Mouse (Mus musculus): Measurements from ENCODE around the gene Tex2. TPM values are rescaled to one million over a fixed set of nuclear protein-coding genes. Genes with fewer than 3 reads are reported as not detected.
"Not testable (repeated sequence)": the region's sequence is repeated elsewhere in the genome, so short reads cannot be mapped to it uniquely, and the experiment has no call there.

Tex2 gene
- total RNA-seq (2021): 100 to 1,000 TPM; 116 to 117 TPM

GRCm38 (mm10) chr11:106612961-106613637 lies at the start of gene Tex2:
Tex2 (minus strand) TSS chr11:106613423.
- peak; percentile 96 to 98 for DNase-seq (ENCODE audit: low spot score in 2 of 2)
- intact Hi-C loops (cut with DNase I): loop anchor here (2.0 kb wide), 2 partner anchors 48 to 110 kb away; no protein-coding TSS in a partner anchor

- intact Hi-C loops (cut with DNase I): no loop called here
- no peak for DNase-seq (ENCODE audit: low spot score in 2 of 2)
Observed at GRCm38 (mm10) chr11:106662634-106663407, 49.6 kb upstream of the Tex2 start.

GRCm38 (mm10) chr11:106660453-106661081 lies 47.3 kb upstream of the Tex2 start:
- no peak for DNase-seq (ENCODE audit: low spot score in 2 of 2)
- intact Hi-C loops (cut with DNase I): loop anchor here (2.0 kb wide), 1 partner anchor 14 kb away; no protein-coding TSS in a partner anchor

GRCm38 (mm10) chr11:106659598-106660295 lies 46.5 kb upstream of the Tex2 start:
- intact Hi-C loops (cut with DNase I): loop anchor here (2.0 kb wide), 1 partner anchor 15 kb away; no protein-coding TSS in a partner anchor
- no peak for DNase-seq (ENCODE audit: low spot score in 2 of 2)

DNA sequence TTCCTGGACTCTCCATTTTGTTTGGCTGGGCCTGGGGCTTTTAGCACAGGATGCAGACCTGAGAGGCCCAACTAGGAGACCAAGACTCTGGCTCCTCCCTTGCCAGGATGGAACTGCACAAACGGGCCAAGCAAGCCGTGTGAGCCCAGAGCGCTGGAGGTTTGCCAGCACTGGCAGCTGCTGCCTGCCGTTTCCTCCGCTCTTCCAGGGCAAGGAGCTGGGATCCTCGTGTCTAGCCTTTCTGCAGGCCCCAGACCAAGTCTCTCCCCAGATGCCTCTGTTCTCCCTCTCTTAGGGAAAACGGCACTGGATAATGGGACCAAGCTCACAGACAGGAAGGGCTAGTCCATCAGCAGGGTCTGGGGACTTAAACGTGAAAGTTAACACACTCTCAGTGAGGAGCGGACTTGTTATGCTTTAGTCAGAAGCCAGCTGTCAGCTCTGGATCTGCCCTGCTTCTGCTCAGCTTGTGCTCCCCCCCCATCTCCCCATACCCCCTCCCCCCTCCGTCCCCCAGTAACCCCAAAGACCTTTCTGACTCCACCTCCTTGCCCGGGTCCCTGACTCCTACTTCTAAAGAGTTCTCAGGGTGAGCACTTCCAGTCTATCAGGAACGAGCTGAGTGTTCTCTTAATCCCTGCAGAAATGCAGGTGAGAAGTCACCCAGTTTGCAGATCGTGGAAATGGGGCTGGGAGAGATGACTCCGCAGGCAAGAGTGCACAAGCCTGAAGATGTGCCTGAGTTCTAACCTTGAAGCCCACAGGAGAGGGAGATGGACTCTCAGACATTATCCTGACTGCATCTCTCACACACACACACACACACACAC lies 45.0 kb upstream of the Tex2 start:
- peak; percentile 78 to 80 for DNase-seq (ENCODE audit: low spot score in 2 of 2)
- intact Hi-C loops (cut with DNase I): no loop called here

GRCm38 (mm10) chr11:106656896-106657498 lies 43.8 kb upstream of the Tex2 start:
- intact Hi-C loops (cut with DNase I); DNase-seq (ENCODE audit: low spot score in 2 of 2): not testable (repeated sequence)

GRCm38 (mm10) chr11:106648347-106648746 lies 35.1 kb upstream of the Tex2 start:
- intact Hi-C loops (cut with DNase I): loop anchor here (1.0 kb wide), 1 partner anchor 94 kb away; no protein-coding TSS in a partner anchor
- DNase-seq (ENCODE audit: low spot score in 2 of 2): peak; percentile 64 to 74

DNA sequence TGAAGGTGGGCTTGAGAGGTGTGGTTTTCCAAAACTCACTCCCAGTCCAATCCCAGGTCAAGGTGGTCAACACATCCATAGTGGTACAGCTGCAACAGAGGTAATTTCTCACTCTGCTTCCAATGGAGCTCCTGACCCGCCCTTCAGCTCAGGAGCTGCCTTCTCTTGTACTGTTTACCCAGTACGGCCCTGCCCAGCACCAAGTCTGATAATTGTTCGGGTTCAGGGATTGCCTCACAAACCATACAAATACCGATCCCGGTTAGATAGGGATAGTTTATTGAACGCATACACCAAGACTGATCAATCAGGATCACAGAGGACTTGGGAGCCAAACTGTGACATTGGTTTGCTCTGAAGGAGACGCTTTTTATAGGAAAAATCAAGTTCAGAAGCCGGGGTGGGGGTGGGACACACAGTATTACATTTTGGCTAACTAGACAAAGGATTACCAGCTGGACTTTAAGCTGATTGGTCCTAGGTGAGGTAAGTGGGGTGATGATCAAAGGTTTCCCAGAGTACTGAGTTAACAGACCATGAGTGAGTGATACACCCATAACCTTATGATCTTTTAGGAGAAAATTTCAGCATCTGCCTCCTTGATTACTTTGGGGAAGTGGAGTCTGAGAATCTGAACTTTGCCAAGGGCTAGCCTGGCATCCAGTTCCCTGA lies 29.9 kb upstream of the Tex2 start:
- DNase-seq (ENCODE audit: low spot score in 2 of 2): no peak
- intact Hi-C loops (cut with DNase I): no loop called here

GRCm38 (mm10) chr11:106641580-106641979 lies 28.4 kb upstream of the Tex2 start:
- no peak for DNase-seq (ENCODE audit: low spot score in 2 of 2)

GRCm38 (mm10) chr11:106640059-106640458 lies 26.8 kb upstream of the Tex2 start:
- no peak for DNase-seq (ENCODE audit: low spot score in 2 of 2)
- intact Hi-C loops (cut with DNase I): no loop called here

More at GRCm38 (mm10) chr11:106641580-106641979, 28.4 kb upstream of the Tex2 start:
- intact Hi-C loops (cut with DNase I): no loop called here

GRCm38 (mm10) chr11:106639356-106639692 lies 26.1 kb upstream of the Tex2 start:
- no peak for DNase-seq (ENCODE audit: low spot score in 2 of 2)
- intact Hi-C loops (cut with DNase I): no loop called here

DNA sequence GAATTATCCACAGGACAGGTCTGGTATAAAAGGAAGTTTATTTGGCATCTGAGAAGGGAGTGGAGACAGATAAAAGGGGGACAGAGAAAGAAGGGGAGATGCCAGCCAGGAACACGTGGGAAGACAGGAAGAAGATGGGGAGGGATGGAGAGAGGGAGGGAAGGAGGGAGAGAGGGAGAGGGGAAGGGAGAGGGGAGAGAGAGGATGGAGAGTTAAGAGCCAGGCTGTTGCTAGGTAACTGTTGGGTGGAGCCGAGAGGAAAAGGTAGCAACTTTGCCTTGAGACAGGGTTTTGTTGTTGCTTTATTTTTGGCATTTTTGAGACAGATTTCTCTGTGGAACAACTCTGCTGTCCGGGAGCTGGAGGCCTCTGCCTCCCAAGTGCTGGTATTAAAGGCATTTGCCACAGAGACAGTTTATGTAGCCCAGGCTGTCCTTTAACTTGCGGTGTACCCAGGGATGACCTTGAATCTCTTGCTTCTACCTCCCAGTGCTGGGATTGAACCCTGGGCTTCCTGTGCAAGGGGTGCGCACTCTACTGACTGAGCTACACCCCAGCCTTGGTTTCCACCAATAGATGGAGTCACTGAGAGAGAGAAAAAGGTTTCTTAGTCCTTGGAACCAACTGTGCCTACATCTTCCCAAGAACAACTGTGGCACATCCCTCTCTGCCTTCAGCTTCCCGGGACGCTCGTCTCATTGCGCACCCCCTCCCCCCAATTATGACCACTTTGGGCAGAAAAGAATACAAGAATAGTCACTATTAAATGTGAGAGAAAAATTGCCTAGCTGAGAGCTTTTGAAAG lies 25.5 kb upstream of the Tex2 start:
- DNase-seq (ENCODE audit: low spot score in 2 of 2): no peak
- intact Hi-C loops (cut with DNase I): no loop called here

DNA sequence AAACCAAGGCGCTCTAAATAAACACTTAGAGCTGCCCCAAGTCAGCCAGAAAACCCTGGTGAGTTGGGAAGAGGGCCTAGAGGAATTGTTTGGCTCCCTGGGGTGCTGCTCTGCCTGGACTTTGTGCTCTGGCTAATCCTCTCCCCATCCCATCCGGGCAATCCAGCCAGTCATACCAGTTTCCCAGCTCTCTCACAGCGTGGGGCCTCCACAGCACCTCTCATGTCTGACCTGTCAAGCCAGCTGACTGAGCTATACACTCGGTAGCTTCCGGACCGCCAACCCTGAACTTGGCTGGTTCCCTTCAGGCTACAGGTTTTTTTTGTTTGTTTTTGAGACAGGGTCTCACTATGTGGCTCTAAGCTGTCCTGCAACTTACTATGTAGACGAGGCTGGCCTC lies 24.5 kb upstream of the Tex2 start:
- intact Hi-C loops (cut with DNase I): no loop called here

DNA sequence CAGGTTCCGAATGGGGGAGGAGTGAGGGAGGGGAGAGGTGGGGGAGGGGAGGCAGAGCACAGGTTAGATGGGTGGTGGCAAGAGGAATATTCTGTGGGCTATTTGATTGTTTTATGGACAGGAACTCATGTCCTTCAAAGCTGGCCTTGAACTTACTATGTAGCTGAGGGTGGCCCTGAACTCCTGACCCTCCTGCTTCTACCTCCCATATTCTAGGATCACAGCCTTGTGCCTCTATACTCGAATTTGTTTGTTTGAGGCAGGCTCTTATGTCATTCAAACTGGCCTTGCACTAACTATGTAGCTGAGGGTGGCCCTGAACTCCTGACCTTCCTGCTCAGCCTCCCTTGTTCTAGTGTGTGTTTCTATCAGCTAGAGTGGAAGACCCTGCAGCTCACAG lies 22.7 kb upstream of the Tex2 start:
- no peak for DNase-seq (ENCODE audit: low spot score in 2 of 2)
- intact Hi-C loops (cut with DNase I): no loop called here

More for the DNA sequence above, 24.5 kb upstream of the Tex2 start:
- DNase-seq (ENCODE audit: low spot score in 2 of 2): no peak

DNA sequence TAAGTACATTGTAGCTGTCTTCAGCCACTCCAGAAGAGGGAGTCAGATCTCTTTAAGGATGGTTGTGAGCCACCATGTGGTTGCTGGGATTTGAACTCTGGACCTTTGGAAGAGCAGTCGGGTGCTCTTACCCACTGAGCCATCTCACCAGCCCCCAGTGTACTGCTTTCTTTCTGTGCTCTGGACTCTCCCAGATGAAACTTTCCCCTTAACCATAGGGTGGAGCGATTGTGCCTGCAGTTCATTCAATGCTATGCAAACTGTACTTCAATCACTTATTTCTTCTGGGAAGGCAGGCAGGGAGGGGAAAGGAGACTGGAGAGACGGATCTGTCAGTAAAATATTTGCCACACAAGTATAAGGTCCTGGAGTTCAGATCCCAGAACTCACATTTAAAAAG lies 21.0 kb upstream of the Tex2 start:
- intact Hi-C loops (cut with DNase I); DNase-seq (ENCODE audit: low spot score in 2 of 2): not testable (repeated sequence)

- no peak for DNase-seq (ENCODE audit: low spot score in 2 of 2)
- intact Hi-C loops (cut with DNase I): no loop called here
Observed at GRCm38 (mm10) chr11:106633456-106633855, 20.2 kb upstream of the Tex2 start.

DNA sequence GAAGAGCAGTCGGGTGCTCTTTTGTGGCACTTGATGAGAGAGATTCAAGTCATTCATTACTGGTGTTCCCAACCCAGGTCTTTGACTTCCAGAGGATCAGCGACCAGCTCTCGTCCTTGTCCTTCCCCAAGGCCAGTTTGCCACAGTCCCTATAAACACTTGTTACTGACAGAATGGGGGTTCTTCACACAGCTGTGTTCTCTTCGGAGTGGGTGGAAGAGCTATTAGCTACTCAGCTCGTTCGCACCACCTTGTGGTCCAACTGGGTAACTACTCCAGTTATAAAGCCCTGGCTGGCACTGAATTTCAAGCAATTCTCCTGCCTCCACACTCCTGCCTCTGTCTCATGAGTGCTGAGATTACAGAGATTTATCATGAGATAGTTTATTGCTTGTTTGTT lies 14.5 kb upstream of the Tex2 start:
- DNase-seq (ENCODE audit: low spot score in 2 of 2): peak; percentile 62 to 76
- intact Hi-C loops (cut with DNase I): loop anchor here (1.0 to 5.0 kb wide), 3 partner anchors 114 to 209 kb away; no protein-coding TSS in a partner anchor
